Mouse (Mus musculus) olfactory bulb, adult 2 months (tissue): ENCODE data around the gene Zfp668.

ENCODE experiments used
- CTCF ChIP-seq: fragments of 200-500 bp; IDR thresholded peaks from 2 replicates; pipeline ENCODE4 v1.5.1; 2012; ENCODE audit warnings: low read depth, mild to moderate bottlenecking, low read length, moderate library complexity; ENCODE audit not compliant: insufficient read depth
- POLR2A ChIP-seq: fragments of 200-500 bp; IDR thresholded peaks from 2 replicates; pipeline ENCODE4 v1.6.1; 2012; ENCODE audit warnings: mild to moderate bottlenecking, low read depth, low read length, moderate library complexity; ENCODE audit not compliant: insufficient read depth

- TF ChIP-seq POLR2A (no peak), CTCF (no peak)
Observed at GRCm38 (mm10) chr7:127897542-127897941, 20.9 kb upstream of the Zfp668 start.
